Mouse (Mus musculus): Measurements from ENCODE around the gene Gas2l1.

DNA sequence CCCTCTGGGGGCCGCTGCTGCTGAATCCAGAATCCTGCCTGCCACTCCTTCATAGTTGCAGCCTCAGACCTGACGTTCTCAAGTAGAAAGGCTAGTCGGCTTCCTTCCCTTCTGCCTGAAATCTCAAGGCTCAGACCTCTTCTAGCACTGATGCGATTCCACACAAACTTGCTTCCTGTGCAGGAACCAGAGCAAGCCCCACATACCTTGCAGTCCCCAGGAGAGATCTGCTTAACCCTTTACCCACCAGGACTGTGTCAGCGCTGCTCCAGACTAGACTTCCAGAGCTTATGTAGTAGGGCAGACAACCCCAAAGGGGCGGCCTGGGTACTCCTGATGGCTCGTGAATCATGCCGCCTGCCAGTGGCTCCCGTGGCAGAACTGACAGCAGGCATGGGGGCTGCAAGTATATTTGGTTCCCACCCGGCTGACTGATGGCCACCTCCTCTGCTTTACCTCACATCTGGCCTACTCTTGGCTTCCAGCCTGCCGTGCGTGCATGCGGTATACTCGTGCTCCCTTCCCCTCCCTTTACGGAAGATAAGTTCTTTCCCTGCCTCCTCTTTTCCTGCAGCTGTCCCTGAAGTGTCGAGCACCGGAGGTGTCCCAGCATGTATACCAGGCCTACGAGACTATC, 23.9 kb downstream of the Gas2l1 start:
- TF ChIP-seq ZC3H11A (IDR thresholded peaks at IDR 0.05; ENCODE audit: borderline replicate concordance, low read depth, low read length): no peak
- TF ChIP-seq ZNF384 (IDR thresholded peaks at IDR 0.05; ENCODE audit: low read depth, low read length): no peak
- TF ChIP-seq HCFC1 (IDR thresholded peaks at IDR 0.05; ENCODE audit: borderline replicate concordance, insufficient read depth, low read length): no peak

Data from ES-E14 (cell line).